Mouse (Mus musculus): ENCODE data around the gene Adgrl2.

- no peak for TF ChIP-seq CTCF (IDR thresholded peaks at IDR 0.05; ENCODE audit: insufficient read depth, low read depth, low read length)
- no peak; the same call in 1 of the 2 replicates for TF ChIP-seq POLR2A (IDR thresholded peaks at IDR 0.05; ENCODE audit: insufficient read depth, low read depth, low read length)
Measured at GRCm38 (mm10) chr3:148988996-148989817, 1.1 kb downstream of the Adgrl2 start.

Measured in olfactory bulb, adult 2 months (tissue).